Mouse (Mus musculus) left cerebral cortex, adult 2 months (tissue): Measurements from ENCODE around the gene Nxpe4. TPM values are rescaled to one million over a fixed set of nuclear protein-coding genes. Genes with fewer than 3 reads are reported as not detected.
"Not testable (repeated sequence)": the region's sequence is repeated elsewhere in the genome, so short reads cannot be mapped to it uniquely, and the experiment has no call there.

Source experiments
- DNase-seq, 2 experiments: peaks; one replicate each; pipeline ENCODE4 v3.0.0; 2021 to 2022; ENCODE audit warnings: low spot score in 2 of 2, mixed read lengths in 1 of 2; ENCODE audit errors: extremely low spot score in 1 of 2
- H3K27ac ChIP-seq: fragments of 200-600 bp; 2 replicates; pipeline ENCODE4 v1.8.1; 2022
- H3K4me3 ChIP-seq: fragments of 200-600 bp; 2 replicates; pipeline ENCODE4 v1.8.1; 2022
- CTCF ChIP-seq: fragments of 200-600 bp; IDR thresholded peaks from 2 replicates; pipeline ENCODE4 v1.8.1; 2022; ENCODE audit warnings: antibody characterized with exemption, mild to moderate bottlenecking, moderate library complexity
- intact Hi-C: fragments of 180-260 bp; cut with DNase I; formaldehyde crosslinking; loops from one replicate; pipeline ENCODE4 v1.15.1; 2025
- total RNA-seq, 2 experiments: library from RNA; stranded (reverse); gene quantifications; 2 replicates each; pipeline ENCODE4 v1.2.3; 2021

Nxpe4 gene
- total RNA-seq, 2 experiments from 2014 or later, result 10.8 to 13.5 TPM

GRCm38 (mm10) chr9:48388451-48388850 lies 226.6 kb downstream of the Nxpe4 start:
- no peak for DNase-seq
- intact Hi-C loops, result no loop called here
- TF ChIP-seq CTCF, result no peak
- no peak overlapping the region for H3K4me3 ChIP-seq
- H3K27ac ChIP-seq, result no peak overlapping the region

DNA sequence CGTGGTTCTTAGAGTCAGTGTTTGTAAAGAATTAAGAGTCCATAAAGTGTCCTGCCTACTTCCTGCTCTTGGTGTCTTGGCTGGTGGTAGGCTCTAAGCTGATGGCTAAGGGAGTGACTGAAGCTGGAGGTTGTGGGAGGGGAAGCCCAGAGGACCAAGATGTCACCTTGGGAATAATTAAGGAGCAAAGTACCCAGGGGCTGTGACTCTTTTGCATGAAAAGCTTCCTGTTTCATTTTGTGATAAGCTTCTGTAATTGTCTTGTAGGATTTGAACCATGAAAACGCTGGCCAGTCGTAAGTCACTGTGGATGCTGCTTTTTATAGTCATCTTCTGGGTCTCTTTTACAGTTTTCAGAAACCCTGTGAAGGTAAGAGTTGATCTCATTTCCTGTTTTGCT lies 228.2 kb downstream of the Nxpe4 start:
- intact Hi-C loops, result no loop called here

GRCm38 (mm10) chr9:48403590-48404209 lies 241.9 kb downstream of the Nxpe4 start:
- no peak overlapping the region for H3K4me3 ChIP-seq
- TF ChIP-seq CTCF, result no peak
- intact Hi-C loops, result no loop called here

More for the DNA sequence above, 228.2 kb downstream of the Nxpe4 start:
- TF ChIP-seq CTCF, result no peak
- Histone ChIP-seq H3K4me3 (no peak overlapping the region), H3K27ac (no peak overlapping the region)
- DNase-seq, result no peak

GRCm38 (mm10) chr9:48404687-48405086 lies 242.9 kb downstream of the Nxpe4 start:
- Histone ChIP-seq H3K27ac (no peak overlapping the region), H3K4me3 (no peak overlapping the region)
- no peak for DNase-seq
- TF ChIP-seq CTCF, result no peak
- intact Hi-C loops, result no loop called here

More at GRCm38 (mm10) chr9:48403590-48404209, 241.9 kb downstream of the Nxpe4 start:
- DNase-seq, result no peak
- no peak overlapping the region for H3K27ac ChIP-seq

DNA sequence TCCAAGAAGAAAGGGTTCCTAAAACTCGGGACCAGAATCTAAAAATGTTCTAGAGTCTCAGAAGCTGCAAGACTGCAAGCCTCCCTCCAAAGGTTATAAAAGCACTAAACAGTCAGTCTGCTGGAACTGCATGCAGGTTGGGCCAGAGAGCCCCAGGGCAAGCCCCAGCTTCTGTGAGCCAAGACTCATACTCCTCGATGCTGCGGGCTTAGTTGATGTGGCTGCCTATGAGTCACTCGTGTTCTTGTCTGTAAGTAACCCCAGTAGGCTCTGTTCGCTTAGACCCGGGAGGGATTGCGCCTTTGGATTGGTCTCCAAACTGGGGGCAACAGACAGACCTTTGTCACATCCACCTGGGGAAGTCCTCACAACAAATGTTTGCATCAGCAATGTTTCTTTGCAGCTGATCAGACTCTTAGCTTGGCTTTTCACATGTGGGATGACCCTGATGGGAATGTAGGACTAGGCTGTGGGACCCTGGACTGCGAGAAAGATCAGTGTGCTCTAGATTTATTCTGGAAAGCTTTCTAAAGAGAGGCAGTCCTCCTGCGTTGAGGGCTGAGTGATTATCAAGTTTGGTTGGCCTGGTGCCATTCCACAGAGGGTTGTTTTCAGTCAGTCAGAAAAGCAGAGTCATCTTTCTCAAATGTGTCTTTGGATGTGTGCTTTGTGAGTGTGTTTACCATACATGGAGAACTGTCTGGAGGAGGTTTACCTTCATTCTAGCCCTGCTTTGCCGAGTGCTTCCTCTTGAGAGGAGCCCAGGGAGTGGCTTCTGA lies 245.9 kb downstream of the Nxpe4 start:
- intact Hi-C loops, result no loop called here
- DNase-seq, result no peak
- TF ChIP-seq CTCF, result no peak
- Histone ChIP-seq H3K27ac (no peak overlapping the region), H3K4me3 (no peak overlapping the region)

GRCm38 (mm10) chr9:48410217-48411035 lies 248.6 kb downstream of the Nxpe4 start:
- Histone ChIP-seq H3K4me3 (no peak overlapping the region), H3K27ac (no peak overlapping the region)
- intact Hi-C loops, result no loop called here
- no peak for TF ChIP-seq CTCF
- DNase-seq, result no peak

GRCm38 (mm10) chr9:48413591-48413990 lies 251.8 kb downstream of the Nxpe4 start:
- intact Hi-C loops, result no loop called here
- Histone ChIP-seq H3K27ac (no peak overlapping the region), H3K4me3 (no peak overlapping the region)
- no peak for TF ChIP-seq CTCF
- no peak for DNase-seq

GRCm38 (mm10) chr9:48417366-48417765 lies 255.5 kb downstream of the Nxpe4 start:
- intact Hi-C loops, H3K27ac ChIP-seq, DNase-seq, H3K4me3 ChIP-seq: not testable (repeated sequence)

GRCm38 (mm10) chr9:48417994-48418393 lies 256.2 kb downstream of the Nxpe4 start:
- TF ChIP-seq CTCF, result no peak
- H3K4me3 ChIP-seq, result no peak overlapping the region
- H3K27ac ChIP-seq, result no peak overlapping the region
- no peak for DNase-seq
- intact Hi-C loops, result no loop called here

DNA sequence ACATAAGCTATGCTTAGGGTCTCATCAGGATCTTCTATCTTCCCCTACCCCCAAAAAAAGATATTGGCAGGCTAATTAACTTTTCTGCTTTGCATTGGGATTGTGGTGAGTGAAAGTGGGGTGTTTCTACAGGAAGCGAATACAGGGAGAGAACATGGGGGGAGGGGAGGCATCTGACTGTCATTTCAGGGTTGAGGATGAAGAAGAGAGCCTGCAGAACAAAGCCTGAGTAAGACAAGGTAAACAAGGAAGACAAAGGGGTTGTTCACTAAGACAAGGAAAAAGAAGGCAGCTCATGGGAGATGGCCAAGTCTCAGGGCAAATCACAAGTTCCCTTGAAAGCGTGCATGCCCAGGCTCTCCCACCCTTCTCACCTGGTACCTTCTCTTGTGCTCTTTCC lies 256.6 kb downstream of the Nxpe4 start:
- Histone ChIP-seq H3K4me3 (no peak overlapping the region), H3K27ac (no peak overlapping the region)
- intact Hi-C loops, result no loop called here
- no peak for DNase-seq
- no peak for TF ChIP-seq CTCF

- TF ChIP-seq CTCF, result no peak
- no peak overlapping the region for H3K4me3 ChIP-seq
- intact Hi-C loops, result no loop called here
- DNase-seq, result no peak
- no peak overlapping the region for H3K27ac ChIP-seq
These were observed 257.0 kb downstream of the Nxpe4 start for GRCm38 (mm10) chr9:48418829-48419228.

GRCm38 (mm10) chr9:48420437-48420836 lies 258.6 kb downstream of the Nxpe4 start:
- Histone ChIP-seq H3K27ac (no peak overlapping the region), H3K4me3 (no peak overlapping the region)
- DNase-seq, result no peak
- no peak for TF ChIP-seq CTCF
- intact Hi-C loops, result no loop called here
